Mouse (Mus musculus) C2C12 (cell line): ENCODE measurements around the gene Sbf2. TPM values are rescaled to one million over a fixed set of nuclear protein-coding genes. Genes with fewer than 3 reads are reported as not detected.

ENCODE experiments used
- H3K27me3 ChIP-seq: one replicate; pipeline ENCODE4 v1.6.1; 2011; ENCODE audit not compliant: control insufficient read depth, insufficient read depth, insufficient read length
- H3K36me3 ChIP-seq: one replicate; pipeline ENCODE4 v1.6.1; 2011; ENCODE audit not compliant: control insufficient read depth, insufficient read depth
- H3K4me3 ChIP-seq: one replicate; pipeline ENCODE4 v1.5.1; 2011; ENCODE audit warnings: mild to moderate bottlenecking, control low read depth; ENCODE audit not compliant: poor library complexity, insufficient read depth, severe bottlenecking
- H3K79me2 ChIP-seq: one replicate; pipeline ENCODE4 v1.6.1; 2011; ENCODE audit not compliant: control insufficient read depth, insufficient read depth
- H3K79me3 ChIP-seq: one replicate; pipeline ENCODE4 v1.6.1; 2011; ENCODE audit warnings: low read depth, control low read depth
- H3ac ChIP-seq: one replicate; pipeline ENCODE3; 2011; ENCODE audit warnings: low read depth; ENCODE audit not compliant: control insufficient read depth, insufficient read length
- CEBPB ChIP-seq: IDR thresholded peaks from one replicate; pipeline ENCODE4 v1.6.1; 2011; ENCODE audit warnings: low read depth, mild to moderate bottlenecking, control low read depth, moderate library complexity
- CTCF ChIP-seq: IDR thresholded peaks from one replicate; pipeline ENCODE4 v1.5.1; 2011; ENCODE audit not compliant: control insufficient read depth, insufficient read depth, insufficient read length
- FOSL1 ChIP-seq: IDR thresholded peaks from one replicate; pipeline ENCODE4 v1.8.0; 2011; ENCODE audit warnings: mild to moderate bottlenecking, low read length; ENCODE audit not compliant: poor library complexity, insufficient read depth, severe bottlenecking
- MAX ChIP-seq: IDR thresholded peaks from one replicate; pipeline ENCODE4 v1.6.1; 2011; ENCODE audit warnings: mild to moderate bottlenecking, control low read depth
- MYOD1 ChIP-seq: IDR thresholded peaks from one replicate; pipeline ENCODE4 v1.6.1; 2011; ENCODE audit warnings: low read depth; ENCODE audit not compliant: control insufficient read depth, insufficient read length
- MYOG ChIP-seq: IDR thresholded peaks from one replicate; pipeline ENCODE4 v1.6.1; 2011; ENCODE audit not compliant: control insufficient read depth, insufficient read length; ENCODE audit errors: extremely low read depth
- USF1 ChIP-seq: IDR thresholded peaks from one replicate; pipeline ENCODE4 v1.6.1; 2011; ENCODE audit warnings: low read depth, mild to moderate bottlenecking, control low read depth, moderate library complexity
- polyA plus RNA-seq: library from polyadenylated mRNA; unstranded; fragments of >200 nt; fragmentation: generic; extraction: Trizol; gene quantifications from one replicate; pipeline ENCODE4 v1.2.1, GENCODE M21; 2012; ENCODE audit warnings: missing spikeins

The Sbf2 gene
- polyA plus RNA-seq, 1 experiment = 7.5 TPM

- H3ac ChIP-seq = no peak overlapping the region
- no peaks in the 10 kb centered on the region for H3K27me3 ChIP-seq
- TF ChIP-seq CEBPB (no peak), MYOD1 (no peak)
- no peaks in the 10 kb centered on the region for H3K79me3 ChIP-seq
- no peaks in the 10 kb centered on the region for H3K79me2 ChIP-seq
- H3K4me3 ChIP-seq = no peak overlapping the region
- no peaks in the 10 kb centered on the region for H3K36me3 ChIP-seq
Measured at GRCm38 (mm10) chr7:110321106-110321505, 293.6 kb downstream of the Sbf2 start.

GRCm38 (mm10) chr7:110318971-110319519, 295.7 kb downstream of the Sbf2 start:
- Histone ChIP-seq H3K79me3 (no peaks in the 10 kb centered on the region), H3K36me3 (peaks cover 5% of the 10 kb centered on the region), H3K27me3 (no peaks in the 10 kb centered on the region), H3ac (no peak overlapping the region), H3K79me2 (no peaks in the 10 kb centered on the region), H3K4me3 (no peak overlapping the region)
- TF ChIP-seq FOSL1 = no peak
- TF ChIP-seq CTCF = no peak
- TF ChIP-seq MAX = peak; percentile 48
- no peak for TF ChIP-seq USF1
- peak; percentile 83 for TF ChIP-seq MYOD1
- no peak for TF ChIP-seq CEBPB

- H3ac ChIP-seq = no peak overlapping the region
- H3K79me3 ChIP-seq = no peaks in the 10 kb centered on the region
- peaks cover 5% of the 10 kb centered on the region for H3K36me3 ChIP-seq
Measured at GRCm38 (mm10) chr7:110317412-110317811, 297.3 kb downstream of the Sbf2 start.

GRCm38 (mm10) chr7:110315352-110315751, 299.4 kb downstream of the Sbf2 start:
- peaks cover 5% of the 10 kb centered on the region for H3K36me3 ChIP-seq
- H3ac ChIP-seq = no peak overlapping the region
- no peaks in the 10 kb centered on the region for H3K27me3 ChIP-seq
- no peaks in the 10 kb centered on the region for H3K79me2 ChIP-seq
- H3K79me3 ChIP-seq = no peaks in the 10 kb centered on the region
- TF ChIP-seq MYOD1 = no peak
- TF ChIP-seq CTCF = no peak
- no peak for TF ChIP-seq USF1
- TF ChIP-seq FOSL1 = no peak
- TF ChIP-seq CEBPB = no peak
- no peak for TF ChIP-seq MAX
- TF ChIP-seq MYOG = no peak
- no peak overlapping the region for H3K4me3 ChIP-seq

More at GRCm38 (mm10) chr7:110317412-110317811, 297.3 kb downstream of the Sbf2 start:
- Histone ChIP-seq H3K4me3 (no peak overlapping the region), H3K27me3 (no peaks in the 10 kb centered on the region), H3K79me2 (no peaks in the 10 kb centered on the region)
- TF ChIP-seq CTCF (no peak), FOSL1 (no peak), CEBPB (no peak), MYOG (no peak)

GRCm38 (mm10) chr7:110314401-110314890, 300.3 kb downstream of the Sbf2 start:
- TF ChIP-seq CTCF (no peak), CEBPB (no peak), MYOD1 (no peak), MYOG (no peak), FOSL1 (no peak), MAX (no peak), USF1 (no peak)
- Histone ChIP-seq H3K79me2 (no peaks in the 10 kb centered on the region), H3K4me3 (no peak overlapping the region), H3K36me3 (peaks cover 5% of the 10 kb centered on the region), H3K27me3 (no peaks in the 10 kb centered on the region), H3K79me3 (no peaks in the 10 kb centered on the region), H3ac (no peak overlapping the region)

GRCm38 (mm10) chr7:110313392-110314055, 301.2 kb downstream of the Sbf2 start:
- TF ChIP-seq MAX (no peak), MYOD1 (peak; percentile 13), FOSL1 (no peak)
- peaks cover 5% of the 10 kb centered on the region for H3K36me3 ChIP-seq

More at GRCm38 (mm10) chr7:110313392-110314055, 301.2 kb downstream of the Sbf2 start:
- Histone ChIP-seq H3ac (peak overlapping the region; percentile 10), H3K27me3 (no peaks in the 10 kb centered on the region), H3K79me2 (no peaks in the 10 kb centered on the region), H3K79me3 (no peaks in the 10 kb centered on the region), H3K4me3 (no peak overlapping the region)
